Mouse (Mus musculus) effector memory CD4-positive, alpha-beta T cell, adult 5 months (primary cell): Measurements from ENCODE around the gene Pdpk1. TPM values are rescaled to one million over a fixed set of nuclear protein-coding genes. Genes with fewer than 3 reads are reported as not detected.

Experiments
- polyA plus RNA-seq: library from polyadenylated mRNA; unstranded; fragments of 100-300 nt; shearing (Covaris generic); gene quantifications from one replicate; pipeline ENCODE4 v1.2.1, GENCODE M21; 2017

Gene Pdpk1
- polyA plus RNA-seq = 63.9 TPM

DNA sequence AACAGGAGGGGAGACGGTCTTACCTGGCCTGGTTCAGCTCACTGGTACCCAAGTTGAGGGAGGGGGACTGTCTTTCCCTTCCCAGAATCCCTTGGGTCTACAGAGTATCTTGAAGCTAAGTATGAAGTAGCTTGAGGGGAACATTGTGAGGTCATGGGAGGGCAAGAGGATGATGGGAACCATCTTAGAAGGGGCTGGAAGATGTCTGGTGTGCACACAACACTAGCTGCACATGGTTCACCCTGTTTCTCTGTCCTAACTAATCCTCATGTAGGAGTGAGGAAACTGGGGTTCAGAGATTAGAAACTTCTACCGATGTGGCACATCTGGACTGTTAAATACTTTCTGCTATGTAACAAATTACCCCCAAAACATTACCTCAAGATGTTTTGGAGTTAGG lies at the start of gene Pdpk1:
Gene Pdpk1, minus strand, starts transcription at position 101 of the 400 bp plus-strand sequence.

GRCm38 (mm10) chr17:24169317-24170065 lies 18.8 kb upstream of the Pdpk1 start, which contains the start of gene Atp6v0c:
Gene Atp6v0c, minus strand, starts transcription at chr17:24169702.

DNA sequence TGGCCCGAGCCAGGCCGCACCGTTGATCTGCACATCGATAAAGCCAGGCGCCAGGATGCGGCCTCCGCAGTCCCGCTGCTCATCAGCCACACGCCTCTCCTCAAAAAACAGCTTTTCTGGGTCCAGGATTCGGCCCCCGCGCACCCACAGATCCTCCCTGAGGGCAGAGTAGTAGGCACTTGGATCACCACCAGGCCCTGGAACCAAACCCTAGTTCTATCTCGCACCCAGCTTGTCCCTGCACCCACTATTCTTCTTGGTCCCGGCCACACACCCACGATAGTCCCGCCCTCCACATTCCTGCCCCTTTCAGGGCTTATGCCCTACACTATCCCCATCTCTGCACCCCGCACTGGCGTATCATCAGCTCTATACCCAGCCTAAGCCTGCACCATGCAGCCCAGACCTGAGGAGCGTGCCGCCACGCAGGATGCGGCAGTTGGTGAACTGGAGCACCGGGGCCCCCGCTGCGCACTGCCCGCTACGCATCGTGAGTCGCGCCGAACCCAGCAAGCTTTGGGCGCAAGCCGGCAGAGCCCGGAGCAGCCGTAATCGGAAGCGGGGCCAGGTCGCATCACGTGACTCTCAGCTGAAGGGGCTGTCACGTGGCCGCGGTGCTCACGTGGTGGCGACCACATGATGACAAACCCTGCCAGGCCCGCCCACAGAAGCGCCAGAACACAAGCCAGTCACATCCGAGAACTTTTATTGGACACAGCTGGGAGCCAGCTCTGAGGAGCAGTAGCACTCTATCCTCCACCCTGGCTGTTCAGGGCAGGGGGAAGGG lies 12.6 kb upstream of the Pdpk1 start, which contains the start of gene Amdhd2:
Gene Amdhd2, minus strand, starts transcription at position 591 of the 787 bp plus-strand sequence.

DNA sequence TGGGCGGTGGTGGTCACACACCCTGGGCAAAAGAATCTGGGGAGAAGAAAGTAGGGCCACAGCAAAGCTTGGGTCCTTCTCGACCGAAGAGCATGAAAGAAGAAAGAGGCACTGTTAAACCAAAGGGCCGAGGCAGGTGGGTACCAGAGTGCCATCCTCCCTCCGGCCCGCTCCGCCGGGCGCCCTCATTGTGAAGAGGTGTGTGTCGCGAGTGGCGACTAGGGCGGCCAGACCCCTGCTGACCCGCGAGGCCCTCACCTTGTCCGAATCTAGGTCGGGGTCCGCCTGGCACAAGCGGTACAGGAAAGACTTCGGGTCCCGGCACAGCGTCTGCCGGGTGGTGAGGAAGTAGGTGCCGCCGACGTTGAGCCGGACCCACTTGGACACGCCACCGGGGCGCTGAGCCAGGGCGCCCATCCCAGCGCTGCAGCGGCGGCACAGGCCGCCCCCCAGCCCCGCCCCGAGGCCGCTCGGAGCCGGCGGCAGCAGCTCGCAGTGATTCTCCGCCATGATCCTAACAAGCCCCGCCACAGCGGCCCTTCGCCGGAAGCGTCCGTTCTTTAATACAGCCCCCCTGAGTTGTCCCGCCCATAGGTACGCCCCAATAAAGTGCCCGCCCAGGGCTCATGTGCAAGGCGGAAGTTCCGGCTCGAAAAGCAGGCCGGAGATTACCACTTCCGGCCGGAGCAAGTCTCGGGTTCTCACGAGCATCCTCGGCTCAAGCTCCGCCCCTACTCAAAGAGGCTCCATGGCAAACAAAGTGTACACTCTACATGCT lies 77.6 kb downstream of the Pdpk1 start, which contains the start of gene Kctd5:
Gene Kctd5, minus strand, starts transcription at position 567 of the 778 bp plus-strand sequence.

GRCm38 (mm10) chr17:24037844-24038243 lies 112.9 kb downstream of the Pdpk1 start, which contains the start of gene Prss27:
Gene Prss27, plus strand, starts transcription at chr17:24038144.

Other genes with a start within 250 kb of the Pdpk1 start
- gene Dcpp3, start 233.5 kb downstream of the Pdpk1 start, polyA plus RNA-seq = not detected
- not detected for gene Sbp, start 209.3 kb downstream of the Pdpk1 start, polyA plus RNA-seq
- not detected for gene Sbpl, start 195.7 kb downstream of the Pdpk1 start, polyA plus RNA-seq
- 1.9 TPM for gene Prss30, start 170.4 kb downstream of the Pdpk1 start, polyA plus RNA-seq
- not detected for gene Prss22, start 152.8 kb downstream of the Pdpk1 start, polyA plus RNA-seq
- not detected for gene Prss27, start 112.8 kb downstream of the Pdpk1 start, polyA plus RNA-seq
- gene Kctd5, start 77.4 kb downstream of the Pdpk1 start, polyA plus RNA-seq = 22.5 TPM
- gene Amdhd2, start 12.8 kb upstream of the Pdpk1 start, polyA plus RNA-seq = 18.6 TPM
- 449 TPM for gene Atp6v0c, start 18.8 kb upstream of the Pdpk1 start, polyA plus RNA-seq
- gene Tbc1d24, start 54.6 kb upstream of the Pdpk1 start, polyA plus RNA-seq = 1.1 TPM
- not detected for gene Ntn3, start 58.6 kb upstream of the Pdpk1 start, polyA plus RNA-seq
- gene Tedc2, start 69.9 kb upstream of the Pdpk1 start, polyA plus RNA-seq = 0.85 TPM
- 1.8 TPM for gene Ccnf, start 100.6 kb upstream of the Pdpk1 start, polyA plus RNA-seq
- gene Abca17, start 200.1 kb upstream of the Pdpk1 start, polyA plus RNA-seq = 0.19 TPM
- 24.7 TPM for gene Abca3, start 201.0 kb upstream of the Pdpk1 start, polyA plus RNA-seq